Mouse (Mus musculus) hindbrain, postnatal 0 days (tissue): ENCODE measurements at regions not wholly inside any gene's neighbourhood (a gene's known extent, or its start where the extent isn't known, plus 50 kb on each side); places are given as distances from the start of the nearest gene placed in this dataset.

Experiments used
- ATAC-seq: fragments of 200-750 bp; cut with Nextera tagmentation; 2 replicates; pipeline ENCODE4 v1.8.0; 2017; ENCODE audit warnings: mild to moderate bottlenecking, moderate TSS enrichment, moderate library complexity
- DNase-seq: peaks from one replicate; pipeline ENCODE4 v3.0.0-alpha.2; 2015; ENCODE audit warnings: low spot score
- H3K27ac ChIP-seq: fragments of 300-500 bp; sonication (generic); 2 replicates; pipeline ENCODE4 v1.5.1; 2014; ENCODE audit warnings: mild to moderate bottlenecking
- H3K27me3 ChIP-seq: fragments of 300-500 bp; sonication (generic); 2 replicates; pipeline ENCODE4 v1.6.1; 2014; ENCODE audit warnings: low read length, mixed read lengths; ENCODE audit not compliant: insufficient read depth
- H3K36me3 ChIP-seq: fragments of 300-500 bp; sonication (generic); 2 replicates; pipeline ENCODE4 v1.6.1; 2014; ENCODE audit warnings: low read length, mixed read lengths; ENCODE audit not compliant: insufficient read depth
- H3K4me1 ChIP-seq: fragments of 300-500 bp; sonication (generic); 2 replicates; pipeline ENCODE4 v1.6.1; 2014; ENCODE audit warnings: antibody characterized with exemption, low read length, mixed read lengths; ENCODE audit not compliant: insufficient read depth
- H3K4me2 ChIP-seq: fragments of 300-500 bp; sonication (generic); 2 replicates; pipeline ENCODE4 v1.6.1; 2014; ENCODE audit warnings: low read depth, mild to moderate bottlenecking, low read length, moderate library complexity, mixed read lengths
- H3K4me3 ChIP-seq: fragments of 300-500 bp; sonication (generic); 2 replicates; pipeline ENCODE4 v1.5.1; 2014; ENCODE audit warnings: low read length
- H3K9ac ChIP-seq: fragments of 300-500 bp; sonication (generic); replicated peaks from 2 replicates; pipeline ENCODE4 v1.6.1; 2014; ENCODE audit warnings: mild to moderate bottlenecking, low read length, moderate library complexity, mixed read lengths
- H3K9me3 ChIP-seq: fragments of 300-500 bp; sonication (generic); 2 replicates; pipeline ENCODE4 v1.6.1; 2016; ENCODE audit warnings: low read length, mixed read lengths
- CTCF ChIP-seq: IDR thresholded peaks from 2 replicates; pipeline ENCODE4 v1.5.1; 2016; ENCODE audit warnings: antibody characterized with exemption, control low read depth, low read depth
- WGBS: fragments of 180-500 bp; shearing (Covaris S2); extraction: QIAGEN DNeasy Blood & Tissue Kit; methylation state at CpG from one replicate; pipeline ENCODE4 v1.1.7; 2014; 5-methylcytosine and 5-hydroxymethylcytosine counted together

DNA sequence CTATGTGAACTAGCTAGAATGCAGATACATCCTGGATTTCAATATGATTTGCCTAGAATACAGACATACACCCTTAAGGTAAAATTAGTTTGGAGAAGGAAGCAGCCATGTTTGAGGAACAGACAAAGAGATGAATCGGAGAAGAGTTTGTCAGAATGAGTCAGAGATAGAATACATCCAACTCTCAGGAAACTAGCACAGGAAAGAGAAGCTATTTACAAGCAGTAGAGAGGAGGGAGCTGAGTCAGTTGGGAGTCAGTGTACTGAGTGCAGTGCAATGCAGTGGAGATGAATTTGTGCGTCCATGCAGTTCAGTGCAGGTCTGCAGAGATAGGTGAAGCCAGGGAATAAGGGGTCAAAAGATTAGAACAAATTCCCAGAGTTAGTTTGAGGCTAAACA, 205.5 kb upstream of the Hand2 start:
- DNase-seq (no peak), ATAC-seq (no peak)
- Histone ChIP-seq H3K4me3 (no peak overlapping the region), H3K27ac (no peak overlapping the region), H3K4me2 (no peak overlapping the region), H3K4me1 (no peaks in the 10 kb centered on the region), H3K36me3 (no peaks in the 10 kb centered on the region), H3K27me3 (no peaks in the 10 kb centered on the region), H3K9ac (no peak overlapping the region), H3K9me3 (no peaks in the 10 kb centered on the region; the same call in 1 of the 2 replicates)
- 97% methylated on average over 2 of the region's 2 CpGs for WGBS
- TF ChIP-seq CTCF, result no peak

DNA sequence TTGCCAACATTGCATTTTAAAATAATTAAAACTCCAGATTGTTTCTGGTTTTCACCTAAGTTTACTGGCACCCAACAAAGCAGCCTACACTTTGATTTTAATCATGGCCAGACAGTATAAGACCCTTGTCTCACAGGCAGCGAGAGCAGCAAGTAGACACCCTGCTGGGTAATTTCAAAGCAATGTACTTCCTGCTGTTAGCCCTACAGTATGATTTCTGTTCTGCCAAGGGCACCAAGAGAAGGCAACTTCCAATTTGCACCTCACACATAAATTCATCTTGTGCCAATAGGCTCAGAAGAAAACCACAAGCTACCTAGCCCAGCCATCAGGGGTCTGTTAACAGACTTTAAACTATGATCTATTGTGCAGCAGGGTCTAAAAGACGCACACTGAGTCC, 186.7 kb upstream of the Hand2 start:
- peak; percentile 24 for DNase-seq

DNA sequence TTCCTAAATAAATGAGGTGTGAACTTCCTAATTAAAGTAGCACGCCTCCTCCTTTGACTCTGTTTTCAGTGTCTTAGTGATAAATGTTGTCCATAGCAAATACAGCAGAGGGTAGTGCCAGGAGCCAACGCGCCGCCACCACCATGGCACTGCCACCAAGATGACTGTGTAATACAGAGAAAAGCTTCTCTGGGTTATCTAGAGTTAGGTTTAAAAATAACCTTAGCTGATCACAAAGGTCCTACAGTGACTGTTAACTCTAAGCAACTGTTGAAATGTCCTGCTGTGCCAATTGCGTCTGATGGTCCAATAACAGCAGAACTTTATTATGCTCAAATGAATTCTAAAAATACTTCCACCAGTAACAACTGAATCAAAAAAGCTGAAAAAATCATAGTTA, 186.1 kb upstream of the Hand2 start:
- WGBS, result 57% methylated on average over 5 of the region's 5 CpGs
- Histone ChIP-seq H3K36me3 (no peaks in the 10 kb centered on the region), H3K27ac (no peak overlapping the region), H3K9me3 (no peaks in the 10 kb centered on the region), H3K4me2 (no peak overlapping the region), H3K4me1 (no peaks in the 10 kb centered on the region), H3K4me3 (no peak overlapping the region), H3K9ac (no peak overlapping the region), H3K27me3 (no peaks in the 10 kb centered on the region)
- DNase-seq, result no peak
- no peak for ATAC-seq
- TF ChIP-seq CTCF, result no peak

More for the DNA sequence above, 186.7 kb upstream of the Hand2 start:
- Histone ChIP-seq H3K4me3 (no peak overlapping the region), H3K9ac (no peak overlapping the region), H3K27ac (no peak overlapping the region), H3K9me3 (no peaks in the 10 kb centered on the region), H3K27me3 (no peaks in the 10 kb centered on the region), H3K4me2 (no peak overlapping the region), H3K36me3 (no peaks in the 10 kb centered on the region), H3K4me1 (no peaks in the 10 kb centered on the region)
- ATAC-seq, result no peak
- WGBS, result 32% methylated on average over 2 of the region's 2 CpGs
- TF ChIP-seq CTCF, result no peak

DNA sequence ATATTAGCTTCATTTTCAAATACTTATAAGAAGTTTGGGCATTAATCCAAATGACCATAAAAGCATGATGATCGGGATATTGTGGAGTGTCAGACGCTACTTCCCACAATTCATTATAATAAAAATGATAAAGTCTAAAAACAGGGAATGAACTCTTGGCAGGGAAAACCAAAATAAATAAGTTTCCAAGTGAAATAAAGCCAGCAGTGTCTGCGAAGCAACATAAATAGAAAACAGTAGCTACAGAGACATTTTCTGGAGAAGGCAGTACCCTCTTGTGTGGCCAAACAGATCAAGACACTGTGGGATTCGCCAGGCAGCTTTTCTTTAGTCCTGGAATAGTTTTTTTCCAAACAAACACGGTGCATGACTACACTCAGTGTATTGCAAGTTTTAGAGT, 172.7 kb upstream of the Hand2 start:
- H3K27me3 ChIP-seq, result no peaks in the 10 kb centered on the region
- WGBS, result 66% methylated on average over 5 of the region's 5 CpGs
- H3K9me3 ChIP-seq, result no peaks in the 10 kb centered on the region
- DNase-seq (no peak), ATAC-seq (no peak)
- no peak overlapping the region for H3K4me3 ChIP-seq
- TF ChIP-seq CTCF, result no peak
- no peak overlapping the region for H3K27ac ChIP-seq
- H3K4me1 ChIP-seq, result no peaks in the 10 kb centered on the region
- no peak overlapping the region for H3K4me2 ChIP-seq
- no peak overlapping the region for H3K9ac ChIP-seq
- no peaks in the 10 kb centered on the region for H3K36me3 ChIP-seq

DNA sequence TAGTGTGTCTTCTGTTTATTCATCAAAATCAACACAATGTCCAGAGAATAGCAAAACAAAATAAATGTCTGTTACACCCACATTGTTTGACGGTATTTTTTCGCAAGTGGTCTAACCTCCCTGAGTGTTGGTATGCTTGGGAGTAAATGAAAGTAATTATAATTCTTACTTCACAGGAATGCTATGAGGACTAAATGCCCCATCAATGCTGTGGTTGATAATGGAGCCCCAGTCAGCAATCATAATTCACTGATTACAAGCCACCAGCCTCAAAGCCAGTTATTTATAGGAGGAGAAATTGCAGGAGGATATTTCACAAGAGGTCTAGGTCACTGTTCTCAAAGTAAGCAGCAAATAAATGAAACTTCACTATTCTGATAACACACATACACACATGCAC, 129.6 kb upstream of the Hand2 start:
- H3K9me3 ChIP-seq, result no peaks in the 10 kb centered on the region

DNA sequence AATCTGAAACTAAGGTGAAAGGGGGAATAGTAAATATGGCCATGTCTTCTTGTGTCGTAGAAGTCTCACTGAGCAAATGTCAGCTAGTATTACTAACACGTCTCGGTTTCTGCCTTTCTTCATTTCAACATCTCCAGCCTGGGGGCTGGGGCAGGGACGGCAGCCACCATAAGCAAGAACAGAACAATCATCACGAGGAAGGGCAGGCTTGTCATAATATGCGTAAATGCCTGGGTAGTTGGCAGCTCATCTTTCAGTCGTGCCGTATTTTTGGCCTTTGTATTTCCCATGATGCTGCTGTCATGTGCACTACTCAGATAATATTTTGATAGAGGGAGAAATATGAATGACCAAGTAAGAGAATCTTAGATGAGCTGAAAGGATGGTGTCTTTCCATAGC, 120.5 kb upstream of the Hand2 start:
- Histone ChIP-seq H3K27me3 (no peaks in the 10 kb centered on the region), H3K27ac (no peak overlapping the region), H3K4me1 (no peaks in the 10 kb centered on the region), H3K4me2 (no peak overlapping the region), H3K4me3 (no peak overlapping the region), H3K9ac (no peak overlapping the region), H3K36me3 (no peaks in the 10 kb centered on the region), H3K9me3 (no peaks in the 10 kb centered on the region)
- WGBS, result 78% methylated on average over 8 of the region's 8 CpGs
- ATAC-seq (no peak), DNase-seq (no peak)
- TF ChIP-seq CTCF, result no peak

More for the DNA sequence above, 129.6 kb upstream of the Hand2 start:
- Histone ChIP-seq H3K4me2 (no peak overlapping the region), H3K36me3 (no peaks in the 10 kb centered on the region), H3K4me1 (no peaks in the 10 kb centered on the region), H3K27ac (no peak overlapping the region), H3K9ac (no peak overlapping the region), H3K27me3 (no peaks in the 10 kb centered on the region), H3K4me3 (no peak overlapping the region)
- no peak for TF ChIP-seq CTCF
- WGBS, result 88% methylated on average over 2 of the region's 2 CpGs
- DNase-seq (no peak), ATAC-seq (no peak)

DNA sequence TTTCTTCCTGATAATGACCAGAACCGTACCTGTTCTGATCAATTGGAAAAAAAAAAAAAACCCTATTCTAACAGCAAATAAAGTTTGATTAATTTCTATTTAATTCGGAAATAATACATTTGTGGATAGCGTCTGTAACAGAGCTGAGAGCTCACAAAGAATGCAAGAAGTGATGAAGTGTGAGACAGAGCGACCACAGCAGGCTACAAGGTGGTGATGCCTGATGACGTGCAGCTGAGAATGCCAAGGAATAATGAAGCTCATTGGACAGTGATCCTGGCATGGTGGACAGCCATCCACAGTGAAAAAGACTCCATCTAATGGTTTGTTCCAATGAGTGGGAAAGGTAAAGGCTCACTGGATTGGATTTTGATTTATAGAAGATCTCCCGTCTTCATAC, 111.2 kb upstream of the Hand2 start:
- 82% methylated on average over 6 of the region's 6 CpGs for WGBS
- H3K27me3 ChIP-seq, result no peaks in the 10 kb centered on the region
- no peak overlapping the region for H3K9ac ChIP-seq
- no peak for DNase-seq
- H3K27ac ChIP-seq, result no peak overlapping the region
- H3K4me2 ChIP-seq, result no peak overlapping the region
- no peak for TF ChIP-seq CTCF
- H3K4me1 ChIP-seq, result no peaks in the 10 kb centered on the region
- H3K4me3 ChIP-seq, result no peak overlapping the region
- no peak for ATAC-seq
- no peaks in the 10 kb centered on the region for H3K36me3 ChIP-seq
- no peaks in the 10 kb centered on the region for H3K9me3 ChIP-seq
